Mouse (Mus musculus): ENCODE measurements at regions not wholly inside any gene's neighbourhood (a gene's known extent, or its start where the extent isn't known, plus 50 kb on each side); places are given as distances from the start of the nearest gene placed in this dataset.

DNA sequence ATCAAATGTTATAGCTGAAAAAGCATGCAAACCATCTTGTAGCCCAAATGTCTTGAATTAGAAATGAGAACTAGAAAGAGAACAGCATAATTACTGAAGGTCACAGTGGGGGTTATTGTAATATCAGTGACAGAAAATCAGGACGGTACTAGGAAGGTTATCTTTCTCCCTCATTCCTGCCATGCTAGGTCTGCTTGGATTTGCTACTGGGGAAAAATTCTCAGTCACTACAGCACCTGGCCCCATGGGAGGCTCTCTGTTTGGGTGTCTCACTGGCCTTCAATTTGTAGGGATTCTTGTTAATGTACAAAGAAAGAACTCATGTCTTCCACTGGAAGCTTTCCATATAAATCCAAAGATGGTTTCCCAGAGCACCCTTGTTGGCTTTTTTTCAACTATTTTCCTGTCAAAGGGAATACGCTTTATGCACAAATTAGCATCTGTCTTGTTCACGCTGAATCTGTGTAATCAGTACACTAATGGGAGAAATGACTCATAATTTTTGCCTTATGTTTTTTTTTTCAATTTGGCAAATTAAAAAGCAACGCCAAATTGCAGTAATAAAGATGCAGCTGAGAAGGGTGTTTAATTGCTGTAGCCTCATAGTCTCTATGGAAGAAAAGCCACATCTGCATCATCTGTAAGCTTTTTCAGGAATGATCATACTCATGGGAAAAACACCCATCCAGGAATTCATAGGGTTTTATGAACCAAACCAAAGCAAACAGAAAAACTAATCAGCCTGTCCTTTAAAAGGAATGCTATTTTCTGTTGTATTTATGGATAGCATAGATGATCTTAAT is 290.2 kb upstream of the Arhgef26 start:
- CTCF ChIA-PET: no interaction called here

DNA sequence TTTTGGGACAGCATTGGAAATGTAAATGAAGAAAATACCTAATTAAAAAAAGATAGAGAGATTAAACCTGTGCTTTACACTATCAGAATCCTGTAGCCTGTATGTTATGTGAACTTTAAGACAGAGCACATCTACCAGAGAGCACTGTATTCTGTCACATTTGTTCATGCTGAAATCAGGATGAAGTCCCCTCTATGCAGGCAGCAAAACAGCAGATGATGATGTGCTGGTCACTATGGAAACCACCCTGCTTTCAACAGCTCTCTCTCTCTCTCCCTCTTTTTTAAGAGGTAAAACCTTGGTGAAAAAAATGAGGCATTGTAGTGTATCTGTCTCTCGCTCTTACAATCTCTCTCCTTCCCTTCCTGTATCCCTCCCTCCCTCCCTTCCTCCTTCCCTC is 283.9 kb upstream of the Arhgef26 start:
- CTCF ChIA-PET: no interaction called here

DNA sequence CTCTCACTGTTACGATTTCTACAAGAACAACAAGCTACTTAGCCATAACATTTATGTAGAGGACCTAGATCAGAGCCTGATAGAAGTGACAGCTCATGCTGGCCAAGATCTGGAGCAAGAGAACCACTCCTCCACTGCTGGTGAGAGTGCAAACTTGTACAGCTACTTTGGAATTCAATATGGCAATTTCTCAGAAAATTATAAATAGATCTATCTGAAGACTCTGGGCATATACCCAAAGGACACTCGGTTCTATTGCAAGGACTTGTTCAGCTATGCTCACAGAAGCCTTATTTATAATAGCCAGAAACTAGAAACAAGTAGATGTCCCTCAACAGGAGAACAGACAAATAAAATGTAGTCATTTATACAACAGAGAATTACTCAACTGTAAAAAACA is 259.6 kb upstream of the Arhgef26 start:
- CTCF ChIA-PET: no interaction called here

GRCm38 (mm10) chr3:62085544-62085943 is 252.6 kb upstream of the Arhgef26 start:
- CTCF ChIA-PET: interaction anchor here (0.7 kb wide), 1 partner anchor 16 kb away, joined by 6 read pairs; no protein-coding TSS in a partner anchor

DNA sequence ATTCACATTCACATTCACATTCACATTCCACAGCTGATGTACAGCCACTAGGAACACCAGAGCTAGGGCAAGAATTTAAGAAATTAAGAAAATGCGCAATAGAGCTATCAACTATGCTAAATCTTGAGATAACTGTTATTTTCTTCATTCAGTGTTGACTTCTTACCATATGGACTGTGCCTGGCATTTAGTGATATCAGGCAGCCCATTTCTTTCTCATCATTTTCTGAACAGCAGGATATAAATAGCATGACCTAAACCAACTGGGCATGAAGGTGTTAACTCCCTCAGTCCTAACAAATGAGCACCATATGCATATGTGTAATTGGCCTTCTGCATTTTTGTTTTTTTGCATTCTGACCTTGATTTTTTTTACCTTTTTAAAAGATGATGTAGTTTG is 250.9 kb upstream of the Arhgef26 start:
- CTCF ChIA-PET: no interaction called here

- CTCF ChIA-PET: no interaction called here
These were observed 235.0 kb upstream of the Arhgef26 start for GRCm38 (mm10) chr3:62103101-62103500.

- CTCF ChIA-PET: no interaction called here
These were observed 234.3 kb upstream of the Arhgef26 start for GRCm38 (mm10) chr3:62103872-62104271.

- CTCF ChIA-PET: no interaction called here
These were observed 233.6 kb upstream of the Arhgef26 start for GRCm38 (mm10) chr3:62104560-62104959.

- CTCF ChIA-PET: no interaction called here
These were observed 230.8 kb upstream of the Arhgef26 start for GRCm38 (mm10) chr3:62107339-62107738.
